Mouse (Mus musculus) CH12.LX (cell line): ENCODE data around the gene Nkd1. TPM values are rescaled to one million over a fixed set of nuclear protein-coding genes. Genes with fewer than 3 reads are reported as not detected.

Source experiments
- DNase-seq: peaks from one replicate; pipeline ENCODE4 v3.0.0-alpha.2; 2013; ENCODE audit errors: extremely low read depth
- H3K27ac ChIP-seq: 2 replicates; pipeline ENCODE4 v1.5.1; 2012; ENCODE audit warnings: low read depth, mild to moderate bottlenecking, control low read depth, moderate library complexity; ENCODE audit not compliant: insufficient read depth
- H3K27me3 ChIP-seq: replicated peaks from 2 replicates; pipeline ENCODE3; 2012; ENCODE audit warnings: inconsistent platforms
- H3K36me3 ChIP-seq, 2 experiments: replicated peaks in 1 of 2; 2 replicates each; pipeline versions ENCODE3 to v1.6.1; 2012; ENCODE audit warnings: inconsistent platforms in 1 of 2, low read length in 1 of 2, mild to moderate bottlenecking in 1 of 2, mixed read lengths in 1 of 2, moderate library complexity in 1 of 2; ENCODE audit not compliant: control insufficient read depth in 1 of 2, insufficient read depth in 1 of 2
- H3K4me1 ChIP-seq, 2 experiments: 2 replicates each; pipeline ENCODE4 v1.6.1; 2012; ENCODE audit warnings: inconsistent platforms in 1 of 2, moderate library complexity in 1 of 2; ENCODE audit not compliant: insufficient read depth in 2 of 2, control insufficient read depth in 1 of 2
- H3K4me2 ChIP-seq: 2 replicates; pipeline ENCODE4 v1.6.1; 2012; ENCODE audit warnings: low read depth, mild to moderate bottlenecking, control low read depth; ENCODE audit not compliant: poor library complexity, insufficient read depth, severe bottlenecking
- H3K4me3 ChIP-seq, 3 experiments: fragments of 150-350 bp in 1 of 3; sonication (generic) in 1 of 3; replicated peaks in 1 of 3; 2 replicates each; pipeline versions ENCODE3 to v1.5.1; 2011 to 2012; ENCODE audit warnings: low read depth in 2 of 3, low read length in 2 of 3, mild to moderate bottlenecking in 2 of 3, moderate library complexity in 2 of 3, control low read depth in 1 of 3, improper control_type of control experiment in 1 of 3, inconsistent platforms in 1 of 3, mixed read lengths in 1 of 3; ENCODE audit not compliant: poor library complexity in 1 of 3
- H3K79me2 ChIP-seq: replicated peaks from 2 replicates; pipeline ENCODE4 v1.6.1; 2012; ENCODE audit warnings: mild to moderate bottlenecking, moderate library complexity; ENCODE audit not compliant: control insufficient read depth, poor library complexity, insufficient read depth, severe bottlenecking; ENCODE audit errors: extremely low read depth
- H3K9ac ChIP-seq: 2 replicates; pipeline ENCODE4 v1.6.1; 2012; ENCODE audit warnings: low read depth, mild to moderate bottlenecking, control low read depth, moderate library complexity; ENCODE audit not compliant: insufficient read depth
- H3K9me3 ChIP-seq: replicated peaks from 2 replicates; pipeline ENCODE3; 2012; ENCODE audit warnings: low read length, inconsistent platforms, mixed read lengths
- BHLHE40 ChIP-seq: IDR thresholded peaks from 2 replicates; pipeline ENCODE4 v1.6.1; 2011; ENCODE audit warnings: mild to moderate bottlenecking, low read depth, low read length, improper control_type of control experiment
- CHD2 ChIP-seq: IDR thresholded peaks from 2 replicates; pipeline ENCODE4 v1.6.1; 2011; ENCODE audit warnings: low read length, improper control_type of control experiment
- CTCF ChIP-seq, 2 experiments: IDR thresholded peaks in 1 of 2; conservative IDR thresholded peaks in 1 of 2; 2 replicates each; pipeline ENCODE4 v1.5.1; 2011 to 2012; ENCODE audit warnings: low read depth in 2 of 2, low read length in 2 of 2, improper control_type of control experiment in 1 of 2, inconsistent platforms in 1 of 2, mild to moderate bottlenecking in 1 of 2, moderate library complexity in 1 of 2
- E2F4 ChIP-seq: IDR thresholded peaks from 2 replicates; pipeline ENCODE4 v1.6.1; 2011; ENCODE audit warnings: low read depth, low read length, improper control_type of control experiment; ENCODE audit not compliant: insufficient replicate concordance
- EP300 ChIP-seq: IDR thresholded peaks from 2 replicates; pipeline ENCODE4 v1.6.1; 2011; ENCODE audit warnings: low read length, improper control_type of control experiment
- IRF4 ChIP-seq: IDR thresholded peaks from 2 replicates; pipeline ENCODE4 v1.6.1; 2014; ENCODE audit warnings: low read depth, mild to moderate bottlenecking, inconsistent platforms, low read length, improper control_type of control experiment
- JUN ChIP-seq: IDR thresholded peaks from 2 replicates; pipeline ENCODE4 v1.6.1; 2011; ENCODE audit warnings: low read depth, mild to moderate bottlenecking, low read length, improper control_type of control experiment, moderate library complexity; ENCODE audit not compliant: insufficient read depth
- MAX ChIP-seq: IDR thresholded peaks from 2 replicates; pipeline ENCODE4 v1.6.1; 2011; ENCODE audit warnings: low read length, improper control_type of control experiment
- MYC ChIP-seq: IDR thresholded peaks from 2 replicates; pipeline ENCODE4 v1.6.1; 2011; ENCODE audit warnings: low read depth, mild to moderate bottlenecking, improper control_type of control experiment, low read length
- NRF1 ChIP-seq: IDR thresholded peaks from 2 replicates; pipeline ENCODE4 v1.6.1; 2014; ENCODE audit warnings: low read depth, mild to moderate bottlenecking, inconsistent platforms, low read length, improper control_type of control experiment, moderate library complexity
- PAX5 ChIP-seq: IDR thresholded peaks from 2 replicates; pipeline ENCODE4 v1.6.1; 2012; ENCODE audit warnings: low read length, inconsistent platforms, mixed read lengths
- SMC3 ChIP-seq: IDR thresholded peaks from 2 replicates; pipeline ENCODE4 v1.6.1; 2011; ENCODE audit warnings: low read depth, low read length, improper control_type of control experiment
- USF1 ChIP-seq: IDR thresholded peaks from 2 replicates; pipeline ENCODE4 v1.6.1; 2014; ENCODE audit warnings: low read depth, mild to moderate bottlenecking, inconsistent platforms, low read length, improper control_type of control experiment
- ZC3H11A ChIP-seq: IDR thresholded peaks from 2 replicates; pipeline ENCODE4 v1.6.1; 2012; ENCODE audit warnings: low read depth, mild to moderate bottlenecking, inconsistent platforms, low read length, improper control_type of control experiment
- ZMIZ1 ChIP-seq: IDR thresholded peaks from 2 replicates; pipeline ENCODE4 v1.6.1; 2012; ENCODE audit warnings: low read depth, mild to moderate bottlenecking, inconsistent platforms, low read length, improper control_type of control experiment
- ZNF384 ChIP-seq: IDR thresholded peaks from 2 replicates; pipeline ENCODE4 v1.6.1; 2012; ENCODE audit warnings: low read depth, low read length, improper control_type of control experiment, inconsistent platforms
- dilution Hi-C: fragments of 300-500 bp; cut with MboI; formaldehyde crosslinking; loops from 2 replicates; pipeline ENCODE4 v1.14.3; 2020; ENCODE audit warnings: low sequenced_read_pairs; ENCODE audit not compliant: extremely low pct_unique_long_range_greater_than_20kb, extremely low pct_ligation_motif_present
- in situ Hi-C: fragments of 300-500 bp; cut with MboI; formaldehyde crosslinking; loops from 3 replicates; pipeline ENCODE4 v1.14.3; 2019; ENCODE audit warnings: low sequenced_read_pairs, low pct_ligation_motif_present, low pct_unique_long_range_greater_than_20kb, mixed read lengths
- polyA plus RNA-seq: library from polyadenylated mRNA; unstranded; fragments of >175 nt; gene quantifications from 2 replicates; pipeline ENCODE4 v1.2.1, GENCODE M21; 2012; ENCODE audit warnings: low read depth; ENCODE audit not compliant: insufficient read length
- total RNA-seq, 2 experiments: library from RNA; depleted of rRNA; stranded (reverse); fragments of 300-350 nt in 1 of 2; fragments of >200 nt in 1 of 2; gene quantifications; 2 replicates each; pipeline ENCODE4 v1.2.3; 2012 to 2014

The Nkd1 gene
- total and polyA plus RNA-seq, 3 experiments, result 0.24 to 0.67 (median 0.30) TPM

DNA sequence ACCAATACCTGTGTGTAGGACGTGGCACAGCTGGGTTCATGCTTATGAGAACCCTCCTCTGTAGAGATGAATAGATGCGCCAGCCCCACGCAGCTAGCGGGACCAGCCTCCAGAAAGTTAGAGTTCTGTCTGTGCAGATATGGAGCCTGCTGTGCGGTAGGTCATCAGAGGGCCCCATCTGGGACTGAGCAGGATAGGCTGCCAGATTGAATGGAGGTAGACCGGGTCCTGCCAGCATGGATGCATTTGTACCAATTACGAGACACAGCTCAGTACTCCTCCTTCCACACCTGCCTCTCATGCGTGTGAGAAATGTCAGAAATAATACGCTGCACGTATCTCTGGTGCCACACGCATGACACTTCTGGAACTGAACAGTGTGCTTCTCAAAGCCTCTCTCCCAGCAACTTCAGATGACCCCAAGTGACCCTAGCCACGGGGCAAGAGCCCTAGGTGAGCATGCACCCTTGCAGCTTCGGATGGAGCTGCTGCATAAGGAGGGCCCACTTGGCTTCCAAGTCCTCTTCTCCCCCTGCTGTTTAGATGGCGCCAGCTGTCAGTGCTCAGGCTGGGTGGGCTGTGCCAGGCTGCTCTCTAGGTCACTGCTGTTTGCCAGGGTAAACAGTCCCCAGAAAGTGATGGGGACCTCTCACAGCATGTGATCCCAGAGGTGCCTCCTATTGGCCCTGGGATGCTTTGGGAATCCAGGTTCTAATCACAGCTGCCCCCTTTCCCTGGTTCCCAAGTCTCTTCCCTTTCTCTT, 57.4 kb downstream of the Nkd1 start:
- Histone ChIP-seq H3K36me3 (no peaks in the 10 kb centered on the region), H3K9me3 (no peaks in the 10 kb centered on the region), H3K79me2 (no peaks in the 10 kb centered on the region), H3K27ac (no peak overlapping the region), H3K4me2 (no peak overlapping the region), H3K4me3 (no peak overlapping the region), H3K27me3 (no peaks in the 10 kb centered on the region), H3K9ac (no peak overlapping the region), H3K4me1 (peaks cover 12 to 39% of the 10 kb centered on the region in 2 experiments)
- dilution Hi-C loops, result no loop called here
- in situ Hi-C loops, result no loop called here
- TF ChIP-seq EP300, result no peak
- TF ChIP-seq SMC3, result no peak
- DNase-seq, result no peak

DNA sequence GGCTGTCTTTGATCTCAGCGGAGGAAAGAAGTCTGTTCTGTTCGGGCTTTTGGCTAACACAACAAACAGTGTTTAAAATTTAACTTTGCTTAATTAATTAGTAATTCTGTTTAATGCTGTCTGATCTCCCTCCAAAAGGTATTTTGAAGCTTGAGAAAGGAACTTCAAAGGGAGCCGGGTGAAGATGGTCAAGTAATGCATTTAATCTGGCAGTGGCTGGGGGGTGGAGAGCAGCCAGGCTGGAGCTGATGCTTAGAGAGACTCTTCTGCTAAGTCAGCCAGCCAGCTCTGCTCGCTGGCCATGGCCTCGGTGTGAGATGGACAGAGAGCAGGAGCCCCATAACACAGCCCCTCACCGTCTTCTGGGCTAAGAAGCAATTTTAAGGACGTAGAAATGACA, 58.1 kb downstream of the Nkd1 start:
- no peak overlapping the region for H3K27ac ChIP-seq
- no peak for TF ChIP-seq JUN
- TF ChIP-seq IRF4, result no peak
- no peak for TF ChIP-seq PAX5
- TF ChIP-seq MYC, result no peak
- no peak for TF ChIP-seq E2F4
- TF ChIP-seq USF1, result no peak
- no peak for TF ChIP-seq ZC3H11A
- TF ChIP-seq CHD2, result no peak
- TF ChIP-seq CTCF (conservative IDR thresholded peaks at IDR 0.05 in 1 of 2, IDR thresholded peaks at IDR 0.05 in 1 of 2; ENCODE audit: low read depth in 2 of 2, low read length in 2 of 2), result no peak
- TF ChIP-seq BHLHE40, result no peak
- no peak for TF ChIP-seq NRF1
- no peak for TF ChIP-seq ZMIZ1
- no peak for TF ChIP-seq MAX
- no peak for TF ChIP-seq ZNF384
- dilution Hi-C loops, result no loop called here
- H3K9ac ChIP-seq, result no peak overlapping the region
- in situ Hi-C loops, result no loop called here
- peaks cover 7 to 33% of the 10 kb centered on the region in 2 experiments for H3K4me1 ChIP-seq
- H3K36me3 ChIP-seq, result no peaks in the 10 kb centered on the region
- H3K79me2 ChIP-seq, result no peaks in the 10 kb centered on the region
- no peak overlapping the region for H3K4me2 ChIP-seq
- no peaks in the 10 kb centered on the region for H3K27me3 ChIP-seq
- no peaks in the 10 kb centered on the region for H3K9me3 ChIP-seq
- DNase-seq, result no peak
- no peak overlapping the region for H3K4me3 ChIP-seq
